Mouse (Mus musculus): ENCODE results near the gene Rab8a.

- TF ChIP-seq CTCF (IDR thresholded peaks at IDR 0.05; ENCODE audit: low read depth) (no peak), EP300 (optimal IDR thresholded peaks at IDR 0.05) (no peak)
Measured at GRCm38 (mm10) chr8:72197997-72198396, 37.0 kb downstream of the Rab8a start.
